39 mouse cellular contexts compared by ENCODE assay signal in the genomic region with DNA sequence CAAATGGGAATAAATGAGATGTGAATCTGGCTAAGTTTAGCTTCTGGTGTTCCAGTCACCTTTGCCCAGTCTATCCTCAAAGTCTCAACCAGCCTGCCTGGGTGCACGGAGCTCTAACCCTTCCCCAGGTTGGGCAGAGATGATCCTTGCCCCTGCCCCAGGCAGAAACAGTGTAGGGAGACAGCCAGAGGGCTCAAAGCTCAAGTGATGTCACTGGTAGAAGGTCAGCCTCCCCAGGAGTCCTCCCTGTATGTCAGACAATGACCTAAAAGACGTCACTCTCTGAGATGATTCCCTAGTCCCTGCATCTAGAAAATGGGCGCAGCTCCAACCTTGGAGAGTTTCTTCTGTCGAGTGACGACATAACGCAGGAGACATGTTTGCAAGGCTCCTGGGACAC. TPM values are rescaled to one million over a fixed set of nuclear protein-coding genes. Genes with fewer than 3 reads are reported as not detected.
DNase-seq lines count a peak whose midpoint lies in the region; ATAC-seq and TF ChIP-seq lines count a peak whose summit lies in the region.
"Had no signal": no experiment of that assay in that cellular context is flagged by ENCODE, and none has a peak within 500 bp of the region (broad histone marks: within the 10 kb centered on the region; RNA-seq: fewer than 3 reads in every experiment).

No protein-coding gene starts in this region.

- H3K4me3 ChIP-seq in ES-Bruce4 (ENCODE audit: low read depth, low read length) (no peak overlapping the region), ES-E14 (ENCODE audit: insufficient read depth in 1 of 2, low read depth in 1 of 2, low read length in 2 of 2, poor library complexity in 1 of 2, severe bottlenecking in 1 of 2) (no peak overlapping the region)
- H3K4me3 ChIP-seq in stomach, postnatal 0 days (ENCODE audit: low read depth, low read length), result no peak overlapping the region
- H3K4me3 ChIP-seq in thymus, adult 2 months (ENCODE audit: control insufficient read depth, insufficient read depth, low read length), result no peak overlapping the region
- H3K4me3 ChIP-seq: erythroblast, embryonic 14.5 days; hindbrain, embryonic 10.5 days; hindbrain, embryonic 15.5 days; limb, embryonic 13.5 days; lung, embryonic 15.5 days; midbrain, embryonic 10.5 days; midbrain, embryonic 15.5 days; stomach, embryonic 15.5 days had no signal

- H3K27ac ChIP-seq in ES-Bruce4 (ENCODE audit: insufficient read depth, low read length) (peak overlapping the region; percentile 88), ES-E14 (ENCODE audit: insufficient read depth, low read depth, low read length, poor library complexity, severe bottlenecking) (peak overlapping the region; percentile 51)
- H3K27ac ChIP-seq in stomach, postnatal 0 days (replicated peaks), result peak overlapping the region; percentile 65
- H3K27ac ChIP-seq in thymus, adult 2 months (ENCODE audit: control insufficient read depth, insufficient read depth, low read length), result no peak overlapping the region
- H3K27ac ChIP-seq: hindbrain, embryonic 10.5 days; hindbrain, embryonic 15.5 days; kidney, postnatal 0 days; limb, embryonic 13.5 days; lung, embryonic 15.5 days; midbrain, embryonic 10.5 days; midbrain, embryonic 15.5 days; stomach, embryonic 15.5 days had no signal

- no peaks in the 10 kb centered on the region for H3K27me3 ChIP-seq in ES-Bruce4 (ENCODE audit: control insufficient read depth, insufficient read depth, low read length, poor library complexity, severe bottlenecking)
- no peaks in the 10 kb centered on the region for H3K27me3 ChIP-seq in stomach, postnatal 0 days (ENCODE audit: control insufficient read depth, insufficient read depth, low read length)
- no peaks in the 10 kb centered on the region for H3K27me3 ChIP-seq in thymus, adult 2 months (ENCODE audit: control insufficient read depth, insufficient read depth, low read length)
- H3K27me3 ChIP-seq: hindbrain, embryonic 15.5 days; limb, embryonic 13.5 days; lung, embryonic 15.5 days; midbrain, embryonic 15.5 days; stomach, embryonic 15.5 days had no signal

- in situ Hi-C loops in ES-E14 (cut with MboI; ENCODE audit: low sequenced_read_pairs in 2 of 2, unreplicated experiment in 2 of 2), result no loop called here

- DNase-seq in ES-E14 (ENCODE audit: low read depth, low spot score), result no peak
- peak; percentile 52 for DNase-seq in kidney, postnatal 14 days
- no peak for DNase-seq in stomach, postnatal 0 days (ENCODE audit: low spot score)
- DNase-seq in gastrocnemius, postnatal 25 days, result no peak
- no peak for DNase-seq in thymus, adult 2 months
- DNase-seq: adrenal gland, adult 8-10 months; B cell, adult 2 months; cerebellum, adult 2 months; cerebellum, postnatal 14 days; heart, postnatal 14 days; right cerebral cortex, postnatal 4 days; thymus, adult 18-20 months; thymus, postnatal 4 days had no signal

- no peaks in the 10 kb centered on the region; the same call in 1 of the 2 replicates for H3K9me3 ChIP-seq in ES-Bruce4 (replicated peaks; ENCODE audit: control insufficient read depth, insufficient read depth, low read length, poor library complexity, severe bottlenecking)
- H3K9me3 ChIP-seq in ES-E14 (ENCODE audit: control insufficient read depth, insufficient read depth, low read depth, low read length), result no peaks in the 10 kb centered on the region
- no peaks in the 10 kb centered on the region for H3K9me3 ChIP-seq in stomach, postnatal 0 days (ENCODE audit: control insufficient read depth, low read length)
- H3K9me3 ChIP-seq: hindbrain, embryonic 10.5 days; hindbrain, embryonic 15.5 days; limb, embryonic 13.5 days; lung, embryonic 15.5 days; midbrain, embryonic 10.5 days; midbrain, embryonic 15.5 days; stomach, embryonic 15.5 days had no signal

- peak; percentile 71; the same call in 1 of the 2 replicates for TF ChIP-seq EP300 in ES-Bruce4 (IDR thresholded peaks at IDR 0.05; ENCODE audit: insufficient read depth, low read depth, low read length)
- TF ChIP-seq EP300 in stomach, postnatal 0 days (optimal IDR thresholded peaks at IDR 0.05), result no peak

- H3K36me3 ChIP-seq in ES-Bruce4 (ENCODE audit: control insufficient read depth, insufficient read depth, low read length, poor library complexity, severe bottlenecking) (no peaks in the 10 kb centered on the region), ES-E14 (ENCODE audit: control insufficient read depth, insufficient read depth, low read length, poor library complexity, severe bottlenecking) (no peaks in the 10 kb centered on the region)
- no peaks in the 10 kb centered on the region for H3K36me3 ChIP-seq in stomach, postnatal 0 days (ENCODE audit: control insufficient read depth, insufficient read depth, low read length)
- no peaks in the 10 kb centered on the region for H3K36me3 ChIP-seq in thymus, adult 2 months (ENCODE audit: control insufficient read depth, insufficient read depth, low read length)
- H3K36me3 ChIP-seq: hindbrain, embryonic 10.5 days; hindbrain, embryonic 15.5 days; limb, embryonic 13.5 days; lung, embryonic 15.5 days; midbrain, embryonic 10.5 days; midbrain, embryonic 15.5 days; stomach, embryonic 15.5 days had no signal

- H3K4me1 ChIP-seq in ES-Bruce4 (ENCODE audit: control insufficient read depth, insufficient read depth, low read length), result peaks cover 6% of the 10 kb centered on the region
- H3K4me1 ChIP-seq in ES-E14 (ENCODE audit: control insufficient read depth in 2 of 2, insufficient read depth in 2 of 2, low read length in 2 of 2, poor library complexity in 1 of 2), result peaks cover 7 to 19% of the 10 kb centered on the region in 2 experiments; a peak in 3 of 4 replicates
- H3K4me1 ChIP-seq in stomach, postnatal 0 days (replicated peaks; ENCODE audit: control insufficient read depth, insufficient read depth), result no peaks in the 10 kb centered on the region
- no peaks in the 10 kb centered on the region; the same call in 1 of the 2 replicates for H3K4me1 ChIP-seq in thymus, adult 2 months (replicated peaks; ENCODE audit: control insufficient read depth, insufficient read depth, low read length)
- H3K4me1 ChIP-seq: hindbrain, embryonic 10.5 days; hindbrain, embryonic 15.5 days; limb, embryonic 13.5 days; lung, embryonic 15.5 days; midbrain, embryonic 10.5 days; midbrain, embryonic 15.5 days; stomach, embryonic 15.5 days had no signal

- no peak for TF ChIP-seq POLR2A in ES-Bruce4 (IDR thresholded peaks at IDR 0.05; ENCODE audit: insufficient read depth, low read length)
- TF ChIP-seq POLR2A in thymus, adult 2 months (IDR thresholded peaks at IDR 0.05; ENCODE audit: control insufficient read depth, extremely low read depth, insufficient read depth, low read length, poor library complexity), result no peak

- no peak overlapping the region for H3K4me2 ChIP-seq in stomach, postnatal 0 days (replicated peaks; ENCODE audit: low read depth)
- H3K4me2 ChIP-seq: hindbrain, embryonic 15.5 days; limb, embryonic 13.5 days; liver, embryonic 11.5 days; lung, embryonic 15.5 days; midbrain, embryonic 15.5 days; stomach, embryonic 15.5 days had no signal

- no peak for ATAC-seq in stomach, postnatal 0 days (ENCODE audit: low FRiP score, low TSS enrichment)
- ATAC-seq: activated CD4-positive, CD25-positive, alpha-beta regulatory T cell, adult 4 months; forebrain, embryonic 16.5 days; inflammation-experienced regulatory T-cells, adult 6 months; midbrain, embryonic 15.5 days had no signal

- 77% methylated on average over 6 of the region's 6 CpGs for WGBS in stomach, postnatal 0 days
- WGBS in thymus, adult 2 months, result 90% methylated on average over 6 of the region's 6 CpGs

- no peak for TF ChIP-seq CTCF in ES-Bruce4 (IDR thresholded peaks at IDR 0.05; ENCODE audit: low read depth, low read length)
- no peak for TF ChIP-seq CTCF in stomach, postnatal 0 days (IDR thresholded peaks at IDR 0.05; ENCODE audit: low read depth)
- no peak for TF ChIP-seq CTCF in thymus, adult 2 months (IDR thresholded peaks at IDR 0.05; ENCODE audit: borderline replicate concordance, control insufficient read depth, extremely low read depth, insufficient read depth, low read length, poor library complexity)

- H3K9ac ChIP-seq in ES-Bruce4 (ENCODE audit: low read depth, poor library complexity, severe bottlenecking), result no peak overlapping the region
- no peak overlapping the region for H3K9ac ChIP-seq in ES-E14 (ENCODE audit: insufficient read depth, low read depth, low read length, poor library complexity, severe bottlenecking)
- H3K9ac ChIP-seq in stomach, postnatal 0 days (ENCODE audit: low read length), result no peak overlapping the region
- H3K9ac ChIP-seq: hindbrain, embryonic 15.5 days; limb, embryonic 13.5 days; lung, embryonic 15.5 days; midbrain, embryonic 15.5 days; stomach, embryonic 15.5 days had no signal

TF ChIP-seq in ES-E14, 5 proteins besides CTCF, POLR2A, EP300 and RAD21:
- TF ChIP-seq CHD2 (IDR thresholded peaks at IDR 0.05; ENCODE audit: low read depth, low read length) (no peak), HCFC1 (IDR thresholded peaks at IDR 0.05; ENCODE audit: borderline replicate concordance, insufficient read depth, low read length) (no peak), MAFK (IDR thresholded peaks at IDR 0.05; ENCODE audit: insufficient read depth, low read depth, low read length) (no peak), ZNF384 (IDR thresholded peaks at IDR 0.05; ENCODE audit: low read depth, low read length) (no peak), ZC3H11A (IDR thresholded peaks at IDR 0.05; ENCODE audit: borderline replicate concordance, low read depth, low read length) (no peak)
TF ChIP-seq in ES-E14: peak in this region for 0.

RNA-seq across cellular contexts. Expression of a gene that starts 14.5 kb away (rescaled TPM):
- polyA plus RNA-seq in ES-Bruce4 (2011; ENCODE audit: insufficient read depth, insufficient read length, low read depth, missing spikeins), result 46.2 and 47.1 TPM in 2 replicates
- 61.2 and 93.0 TPM in 2 replicates for total RNA-seq in ES-E14 (2012; rRNA removed)
- polyA plus RNA-seq in stomach, postnatal 0 days (2015; fragmentation: Nextera tagmentation; extraction: Ambion mirVana), result 3.8 and 4.1 TPM in 2 replicates
- 10 to 100 TPM; 17.0 to 17.3 TPM for total RNA-seq in gastrocnemius, postnatal 25 days (2021)
- 13.3 and 18.7 TPM in 2 replicates for polyA plus RNA-seq in thymus, adult 2 months (2012; rRNA removed)

RNA-seq across cellular contexts. Expression of a gene that starts 59.2 kb away (rescaled TPM):
- polyA plus RNA-seq in ES-Bruce4 (2011; ENCODE audit: insufficient read depth, insufficient read length, low read depth, missing spikeins), result not detected in 2 replicates
- total RNA-seq in ES-E14 (2012; rRNA removed), result not detected in 2 replicates
- 0.16 and 0.23 TPM in 2 replicates for polyA plus RNA-seq in stomach, postnatal 0 days (2015; fragmentation: Nextera tagmentation; extraction: Ambion mirVana)
- not detected for total RNA-seq in gastrocnemius, postnatal 25 days (2021)
- polyA plus RNA-seq in thymus, adult 2 months (2012; rRNA removed), result not detected in 2 replicates
- total RNA-seq: adrenal gland, adult 8-10 months; adrenal gland, postnatal 4 days; CH12.LX; gastrocnemius, adult 8-10 months; granulocyte monocyte progenitor cell, adult 5-6 weeks; heart, postnatal 14 days; layer of hippocampus, adult 8-10 months; layer of hippocampus, postnatal 25 days; megakaryocyte progenitor cell, adult 5-6 weeks; neutrophil, adult 5-6 weeks had no signal
- polyA plus RNA-seq: activated CD4-positive, CD25-positive, alpha-beta regulatory T cell, adult 4 months; cerebellum, adult 2 months; erythroblast, embryonic 14.5 days; forebrain, embryonic 11.5 days; forebrain, embryonic 16.5 days; heart, embryonic 14.5 days; hindbrain, embryonic 10.5 days; hindbrain, embryonic 15.5 days; inflammation-experienced regulatory T-cells, adult 6 months; limb, embryonic 13.5 days; liver, embryonic 11.5 days; liver, embryonic 16.5 days; lung, embryonic 15.5 days; midbrain, embryonic 10.5 days; midbrain, embryonic 15.5 days; neural tube, embryonic 11.5 days; stomach, embryonic 15.5 days had no signal
